Mouse (Mus musculus) small intestine, adult 2 months (tissue): ENCODE measurements around the gene Inpp5k. TPM values are rescaled to one million over a fixed set of nuclear protein-coding genes. Genes with fewer than 3 reads are reported as not detected.
"Not testable (repeated sequence)": the region's sequence is repeated elsewhere in the genome, so short reads cannot be mapped to it uniquely, and the experiment has no call there.

Source experiments
- H3K27ac ChIP-seq: fragments of 200-500 bp; 2 replicates; pipeline ENCODE4 v1.5.1; 2012; ENCODE audit warnings: low read depth, low read length, control low read depth, inconsistent platforms; ENCODE audit not compliant: insufficient read depth
- H3K27me3 ChIP-seq: fragments of 200-500 bp; 2 replicates; pipeline ENCODE4 v1.6.1; 2012; ENCODE audit warnings: mild to moderate bottlenecking, moderate library complexity, low read length, inconsistent platforms; ENCODE audit not compliant: control insufficient read depth, insufficient read depth
- H3K36me3 ChIP-seq: fragments of 200-500 bp; 2 replicates; pipeline ENCODE4 v1.6.1; 2012; ENCODE audit warnings: mild to moderate bottlenecking, low read length, control low read depth, inconsistent platforms; ENCODE audit not compliant: control insufficient read depth, insufficient read depth
- H3K4me1 ChIP-seq: fragments of 200-500 bp; 2 replicates; pipeline ENCODE4 v1.6.1; 2012; ENCODE audit warnings: low read length, inconsistent platforms, mixed read lengths; ENCODE audit not compliant: control insufficient read depth, insufficient read depth, insufficient read length
- H3K4me3 ChIP-seq: fragments of 200-500 bp; 2 replicates; pipeline ENCODE4 v1.5.1; 2012; ENCODE audit warnings: low read depth, mild to moderate bottlenecking, control low read depth, inconsistent platforms, low read length, moderate library complexity
- CTCF ChIP-seq: fragments of 200-500 bp; IDR thresholded peaks from 2 replicates; pipeline ENCODE4 v1.5.1; 2012; ENCODE audit warnings: low read depth, mild to moderate bottlenecking, control low read depth, inconsistent platforms, low read length, moderate library complexity, mixed read lengths; ENCODE audit not compliant: insufficient replicate concordance, insufficient read length; ENCODE audit errors: extremely low read depth
- POLR2A ChIP-seq: fragments of 200-500 bp; IDR thresholded peaks from 2 replicates; pipeline ENCODE4 v1.6.1; 2012; ENCODE audit warnings: low read depth, mild to moderate bottlenecking, control low read depth, inconsistent platforms, low read length, moderate library complexity
- WGBS: fragments of 180-500 bp; shearing (Covaris S2); methylation state at CpG from one replicate; pipeline ENCODE4 v1.1.7; 2018; 5-methylcytosine and 5-hydroxymethylcytosine counted together
- polyA plus RNA-seq: library from polyadenylated mRNA; depleted of rRNA; stranded (reverse); fragments of >200 nt; gene quantifications from 2 replicates; pipeline ENCODE4 v1.2.3, GENCODE M21; 2012

Inpp5k gene
- polyA plus RNA-seq, 1 experiment = 35.3 TPM

GRCm38 (mm10) chr11:75588285-75588941 is 42.4 kb upstream of the Inpp5k start:
- Histone ChIP-seq H3K36me3 (peaks cover 19% of the 10 kb centered on the region), H3K4me3 (peak overlapping the region; percentile 86), H3K4me1 (peaks cover 24% of the 10 kb centered on the region), H3K27ac (peak overlapping the region; percentile 88), H3K27me3 (no peaks in the 10 kb centered on the region)
- WGBS = 1% methylated on average over 37 of the region's 37 CpGs
- TF ChIP-seq POLR2A = peak; percentile 56; the same call in 1 of the 2 replicates
- TF ChIP-seq CTCF = no peak

GRCm38 (mm10) chr11:75592612-75593011 is 38.2 kb upstream of the Inpp5k start:
- Histone ChIP-seq H3K27me3 (no peaks in the 10 kb centered on the region), H3K4me3 (peak overlapping the region; percentile 36), H3K36me3 (peaks cover 49% of the 10 kb centered on the region), H3K27ac (peak overlapping the region; percentile 98), H3K4me1 (peaks cover 46% of the 10 kb centered on the region)
- TF ChIP-seq CTCF = no peak
- 0 out of 2 replicates have a peak, but pooled peaks have one; percentile 61 for TF ChIP-seq POLR2A
- 19% methylated on average over 5 of the region's 5 CpGs for WGBS

GRCm38 (mm10) chr11:75594431-75594830 is 36.4 kb upstream of the Inpp5k start:
- WGBS = 81% methylated on average over 9 of the region's 9 CpGs
- Histone ChIP-seq H3K4me1 (peaks cover 46% of the 10 kb centered on the region), H3K36me3 (peaks cover 67% of the 10 kb centered on the region), H3K27me3 (no peaks in the 10 kb centered on the region), H3K4me3 (no peak overlapping the region), H3K27ac (peak overlapping the region; percentile 80)
- TF ChIP-seq POLR2A = no peak
- TF ChIP-seq CTCF = no peak

GRCm38 (mm10) chr11:75595404-75595803 is 35.4 kb upstream of the Inpp5k start:
- H3K36me3 ChIP-seq = peaks cover 68% of the 10 kb centered on the region
- TF ChIP-seq POLR2A = no peak
- no peak for TF ChIP-seq CTCF
- 26% methylated on average over 2 of the region's 2 CpGs for WGBS
- no peaks in the 10 kb centered on the region for H3K27me3 ChIP-seq
- H3K4me1 ChIP-seq = peaks cover 42% of the 10 kb centered on the region
- peak overlapping the region; percentile 80 for H3K27ac ChIP-seq
- no peak overlapping the region for H3K4me3 ChIP-seq

- Histone ChIP-seq H3K4me1 (peaks cover 42% of the 10 kb centered on the region), H3K4me3 (no peak overlapping the region), H3K36me3 (peaks cover 70% of the 10 kb centered on the region), H3K27ac (peak overlapping the region; percentile 80), H3K27me3 (no peaks in the 10 kb centered on the region)
- TF ChIP-seq CTCF = no peak
- 65% methylated on average over 7 of the region's 7 CpGs for WGBS
These were observed 35.0 kb upstream of the Inpp5k start for GRCm38 (mm10) chr11:75595816-75596215.

GRCm38 (mm10) chr11:75596726-75597255 is 34.0 kb upstream of the Inpp5k start:
- no peak overlapping the region for H3K4me3 ChIP-seq
- H3K36me3 ChIP-seq = peaks cover 79% of the 10 kb centered on the region
- WGBS = 78% methylated on average over 3 of the region's 3 CpGs
- no peak overlapping the region for H3K27ac ChIP-seq
- TF ChIP-seq POLR2A = no peak
- no peak for TF ChIP-seq CTCF
- peaks cover 35% of the 10 kb centered on the region for H3K4me1 ChIP-seq
- H3K27me3 ChIP-seq = no peaks in the 10 kb centered on the region

GRCm38 (mm10) chr11:75598004-75598403 is 32.8 kb upstream of the Inpp5k start:
- H3K27ac ChIP-seq = no peak overlapping the region
- peaks cover 82% of the 10 kb centered on the region for H3K36me3 ChIP-seq

GRCm38 (mm10) chr11:75599802-75600201 is 31.0 kb upstream of the Inpp5k start:
- H3K27me3 ChIP-seq, H3K27ac ChIP-seq, H3K4me3 ChIP-seq: not testable (repeated sequence)
- peaks cover 24% of the 10 kb centered on the region for H3K4me1 ChIP-seq
- H3K36me3 ChIP-seq = peaks cover 77% of the 10 kb centered on the region
- WGBS = 96% methylated on average over 17 of the region's 17 CpGs

More at GRCm38 (mm10) chr11:75598004-75598403, 32.8 kb upstream of the Inpp5k start:
- no peak for TF ChIP-seq POLR2A
- no peak overlapping the region for H3K4me3 ChIP-seq
- no peaks in the 10 kb centered on the region for H3K27me3 ChIP-seq
- peaks cover 27% of the 10 kb centered on the region for H3K4me1 ChIP-seq
- WGBS = 92% methylated on average over 6 of the region's 6 CpGs
